8 mouse cellular contexts compared by ENCODE assay signal in the genomic region with DNA sequence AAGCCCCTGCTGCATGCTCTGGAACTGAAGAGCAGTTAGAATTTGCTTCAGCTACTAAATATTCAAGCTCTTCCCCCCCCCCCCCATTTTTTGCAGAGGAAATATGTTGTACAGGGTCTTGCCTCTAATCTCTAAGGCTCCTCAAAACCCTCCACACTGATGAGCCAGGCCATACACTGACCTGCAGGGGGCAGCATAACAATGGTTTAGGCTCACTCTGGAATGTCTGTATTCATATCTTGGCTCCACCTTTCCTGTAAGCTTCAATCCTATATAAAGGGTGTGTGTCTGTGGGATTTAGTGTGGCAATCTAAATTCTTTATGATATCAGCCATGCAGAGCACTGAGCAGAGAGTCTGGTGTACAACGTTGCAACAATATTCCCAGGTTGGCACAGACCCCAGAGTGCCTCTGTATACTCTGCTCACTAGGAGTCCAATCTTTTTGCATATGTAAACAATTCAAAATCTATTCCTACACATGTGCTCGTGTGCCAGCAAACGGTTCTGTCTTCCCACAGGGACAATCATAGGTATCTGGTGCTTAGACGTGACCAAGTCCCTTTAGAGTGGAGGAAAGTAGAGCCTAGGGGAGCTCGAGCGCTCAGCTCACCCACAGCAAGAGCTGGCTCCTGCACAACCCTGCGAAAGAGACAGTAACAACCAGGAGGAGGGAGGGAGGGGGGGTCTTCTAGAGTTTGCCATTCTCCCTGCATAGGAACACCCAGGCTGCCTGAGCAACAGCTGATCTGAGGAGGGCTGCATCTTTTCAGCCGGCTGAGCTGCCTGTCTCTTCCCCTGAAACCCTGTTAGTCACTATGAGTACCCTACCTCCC.
DNase-seq lines count a peak whose midpoint lies in the region; ATAC-seq lines count a peak whose summit lies in the region.

No protein-coding gene starts in this region.

- H3K4me3 ChIP-seq in kidney, embryonic 14.5 days (ENCODE audit: low read length), result no peak overlapping the region
- H3K4me3 ChIP-seq in limb, embryonic 15.5 days, result no peak overlapping the region
- H3K4me3 ChIP-seq in neural tube, embryonic 11.5 days (ENCODE audit: low read depth, low read length), result no peak overlapping the region

- no peaks in the 10 kb centered on the region for H3K36me3 ChIP-seq in kidney, embryonic 14.5 days (ENCODE audit: control insufficient read depth, insufficient read depth, low read length)
- no peaks in the 10 kb centered on the region; the same call in 1 of the 2 replicates for H3K36me3 ChIP-seq in limb, embryonic 15.5 days
- peaks cover 3% of the 10 kb centered on the region; the same call in 1 of the 2 replicates for H3K36me3 ChIP-seq in neural tube, embryonic 11.5 days (ENCODE audit: control insufficient read depth, insufficient read depth, low read length)

- DNase-seq in 416B (ENCODE audit: low read depth) (peak; percentile 53), WW6 (ENCODE audit: low read depth, low spot score) (peak; percentile 29)
- DNase-seq in gastrocnemius, postnatal 14 days, result peak; percentile 59
- peak; percentile 80 for DNase-seq in neural tube, embryonic 11.5 days (ENCODE audit: low spot score)
- DNase-seq in telencephalon, adult 2 months (ENCODE audit: low read depth, low spot score), result peak; percentile 72

- no peaks in the 10 kb centered on the region for H3K27me3 ChIP-seq in kidney, embryonic 14.5 days (ENCODE audit: control insufficient read depth, insufficient read depth, low read length)
- no peaks in the 10 kb centered on the region for H3K27me3 ChIP-seq in limb, embryonic 15.5 days
- no peaks in the 10 kb centered on the region for H3K27me3 ChIP-seq in neural tube, embryonic 11.5 days (ENCODE audit: control insufficient read depth, insufficient read depth, low read length)

- no peak overlapping the region for H3K9ac ChIP-seq in kidney, embryonic 14.5 days (ENCODE audit: low read depth, low read length)
- H3K9ac ChIP-seq in limb, embryonic 15.5 days, result no peak overlapping the region
- H3K9ac ChIP-seq in neural tube, embryonic 11.5 days (ENCODE audit: low read length), result no peak overlapping the region

- H3K4me1 ChIP-seq in kidney, embryonic 14.5 days (ENCODE audit: control insufficient read depth, insufficient read depth, low read length), result no peaks in the 10 kb centered on the region
- H3K4me1 ChIP-seq in limb, embryonic 15.5 days, result peaks cover 21% of the 10 kb centered on the region
- peaks cover 5% of the 10 kb centered on the region; the same call in 1 of the 2 replicates for H3K4me1 ChIP-seq in neural tube, embryonic 11.5 days (ENCODE audit: control insufficient read depth, insufficient read depth, low read length)

- H3K27ac ChIP-seq in kidney, embryonic 14.5 days (ENCODE audit: low read depth, low read length), result no peak overlapping the region
- H3K27ac ChIP-seq in limb, embryonic 15.5 days, result peak overlapping the region; percentile 22; the same call in 1 of the 2 replicates
- no peak overlapping the region for H3K27ac ChIP-seq in neural tube, embryonic 11.5 days (ENCODE audit: low read depth, low read length)

- intact Hi-C loops in gastrocnemius, postnatal 14 days (cut with DNase I; ENCODE audit: low total_unique reads), result loop anchor here (10.0 kb wide), 1 partner anchor 187 kb away; no protein-coding TSS in a partner anchor

- WGBS in kidney, embryonic 14.5 days, result 73% methylated on average over 8 of the region's 8 CpGs
- 36% methylated on average over 8 of the region's 8 CpGs for WGBS in limb, embryonic 15.5 days
- WGBS in neural tube, embryonic 11.5 days, result 59% methylated on average over 8 of the region's 8 CpGs

- peak; percentile 90 for ATAC-seq in common myeloid progenitor, adult 5-6 weeks (replicated peaks; ENCODE audit: low read depth, poor library complexity, severe bottlenecking)
- ATAC-seq in kidney, embryonic 14.5 days (ENCODE audit: low FRiP score, low TSS enrichment), result peak; percentile 86
- peak; percentile 58; the same call in 1 of the 2 replicates for ATAC-seq in limb, embryonic 15.5 days (ENCODE audit: insufficient number of reproducible peaks, low FRiP score, low TSS enrichment, low read depth)
- peak; percentile 72 for ATAC-seq in neural tube, embryonic 11.5 days (ENCODE audit: insufficient read depth, low FRiP score, low TSS enrichment)

- H3K4me2 ChIP-seq in kidney, embryonic 14.5 days (replicated peaks; ENCODE audit: low read depth, low read length), result no peak overlapping the region
- no peak overlapping the region for H3K4me2 ChIP-seq in limb, embryonic 15.5 days
- H3K4me2 ChIP-seq in neural tube, embryonic 11.5 days (ENCODE audit: low read depth), result no peak overlapping the region

- no peaks in the 10 kb centered on the region for H3K9me3 ChIP-seq in kidney, embryonic 14.5 days (ENCODE audit: control insufficient read depth, low read length)
- no peaks in the 10 kb centered on the region for H3K9me3 ChIP-seq in limb, embryonic 15.5 days
- no peaks in the 10 kb centered on the region for H3K9me3 ChIP-seq in neural tube, embryonic 11.5 days (ENCODE audit: control insufficient read depth, low read length)

Comparison
In these comparisons a context has a peak if more than half of its experiments do, and no peak if none do; other contexts are left out.
1. DNase-seq: peak in every context shown above with its lines; median percentile 80 in neural tube, embryonic 11.5 days; 72 in telencephalon, adult 2 months; 59 in gastrocnemius, postnatal 14 days; 53 in 416B; 29 in WW6.